Mouse (Mus musculus) retina, embryonic 14.5 days (tissue): ENCODE data around the gene Ap1s3.

ENCODE experiments used
- DNase-seq: peaks from one replicate; pipeline ENCODE4 v3.0.0-alpha.2; 2015; ENCODE audit warnings: low spot score

Gene Ap1s3

DNA sequence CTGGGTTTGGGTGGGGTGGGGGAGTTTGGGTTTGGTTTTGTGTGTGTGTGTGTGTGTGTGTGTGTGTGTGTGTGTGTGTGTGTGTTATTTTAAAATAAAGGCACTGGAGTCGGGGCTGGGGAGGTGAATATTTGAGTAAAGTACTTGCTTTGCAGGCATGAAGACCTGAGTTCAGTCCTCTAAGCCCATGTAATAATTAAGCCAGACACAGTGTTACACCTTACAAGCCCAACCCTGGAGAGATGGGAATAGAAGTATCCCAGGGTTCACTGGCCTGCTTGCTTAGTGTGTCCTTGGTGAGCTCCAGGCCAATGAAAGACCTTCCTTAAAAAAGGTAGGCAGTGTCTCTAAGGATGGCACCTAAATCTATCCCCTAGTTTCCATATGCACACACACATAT lies 80.7 kb downstream of the Ap1s3 start:
- DNase-seq, result no peak

DNA sequence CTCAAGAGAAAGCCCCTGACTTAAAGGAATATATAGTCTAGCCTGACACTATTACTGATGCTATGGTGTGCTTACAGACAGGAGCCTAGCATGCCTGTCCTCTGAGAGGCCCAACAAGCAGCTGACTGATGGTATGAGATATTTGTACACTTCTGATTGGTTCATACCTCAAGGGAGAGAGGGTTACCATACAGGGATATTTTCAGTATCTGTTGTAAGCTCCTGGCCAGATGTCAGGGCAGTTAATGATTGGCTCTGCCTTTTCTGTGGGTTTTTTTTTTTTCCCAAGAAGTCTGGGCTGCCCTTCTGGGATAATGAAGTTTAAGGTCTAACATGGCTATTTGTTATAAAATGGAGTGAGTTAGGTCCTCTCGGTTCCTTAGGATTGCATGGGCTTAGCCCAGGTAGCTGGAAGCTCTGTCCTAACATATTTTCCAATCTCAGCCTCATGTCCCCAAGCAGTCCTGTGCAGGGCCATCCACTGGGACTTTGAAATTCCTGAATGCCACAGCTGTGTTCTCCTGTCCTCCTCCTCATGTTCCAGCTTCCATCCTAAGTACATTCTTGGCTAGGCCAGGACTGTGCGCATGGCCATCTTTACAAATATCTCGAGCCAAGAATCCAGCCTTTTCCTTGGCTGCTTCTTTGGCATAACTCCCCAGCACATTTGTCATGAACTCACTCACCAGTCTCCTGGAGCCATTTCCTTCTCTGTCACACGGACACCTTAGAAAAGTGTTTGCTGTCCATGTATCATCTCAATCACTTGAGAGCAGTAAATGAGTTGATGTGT lies 81.6 kb downstream of the Ap1s3 start:
- DNase-seq, result no peak

DNA sequence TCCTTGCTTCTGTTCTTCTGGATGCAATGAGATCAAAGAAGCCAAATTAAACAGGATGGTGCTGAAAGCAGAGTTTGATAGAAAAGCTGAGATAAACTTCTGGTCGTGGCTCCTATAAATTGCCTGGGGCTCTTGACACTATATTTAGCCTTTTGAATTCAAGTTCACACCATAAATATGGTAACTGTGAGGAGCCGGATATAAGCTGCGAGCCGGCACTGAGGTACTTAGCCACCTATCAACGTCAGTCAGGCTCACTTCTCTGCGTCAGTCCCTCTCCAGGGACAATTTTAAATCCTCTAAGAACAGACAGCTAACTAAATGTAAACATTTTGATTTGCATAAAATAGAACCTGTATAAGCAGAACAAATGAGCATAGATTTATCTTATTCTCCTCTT lies 82.3 kb downstream of the Ap1s3 start:
- no peak for DNase-seq

DNA sequence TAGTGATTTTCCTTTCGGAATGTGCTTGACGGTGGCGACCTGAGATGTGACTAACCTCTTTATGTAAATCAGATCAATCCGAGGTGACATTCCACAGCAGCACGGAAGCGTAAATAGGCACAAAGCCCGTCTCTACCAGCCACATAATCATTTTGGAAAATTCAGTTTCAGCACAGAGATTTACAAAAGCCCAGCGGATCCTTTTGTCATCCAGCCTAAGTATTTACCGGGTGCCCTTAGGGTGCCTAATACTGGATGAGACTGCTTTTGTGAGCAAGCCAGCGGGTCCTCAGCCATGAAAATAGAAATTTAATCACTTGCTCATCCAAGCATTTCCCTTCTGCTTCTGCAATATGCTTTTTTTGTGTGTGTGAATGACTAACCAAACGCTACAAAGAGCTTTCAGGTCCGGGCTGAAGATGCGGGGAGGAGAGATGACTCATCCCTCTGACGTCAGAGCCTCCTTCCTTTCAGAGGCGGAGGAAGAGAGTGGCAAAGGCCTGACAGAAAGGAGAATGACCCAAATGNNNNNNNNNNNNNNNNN lies 90.6 kb downstream of the Ap1s3 start:
- DNase-seq, result peak; percentile 78

DNA sequence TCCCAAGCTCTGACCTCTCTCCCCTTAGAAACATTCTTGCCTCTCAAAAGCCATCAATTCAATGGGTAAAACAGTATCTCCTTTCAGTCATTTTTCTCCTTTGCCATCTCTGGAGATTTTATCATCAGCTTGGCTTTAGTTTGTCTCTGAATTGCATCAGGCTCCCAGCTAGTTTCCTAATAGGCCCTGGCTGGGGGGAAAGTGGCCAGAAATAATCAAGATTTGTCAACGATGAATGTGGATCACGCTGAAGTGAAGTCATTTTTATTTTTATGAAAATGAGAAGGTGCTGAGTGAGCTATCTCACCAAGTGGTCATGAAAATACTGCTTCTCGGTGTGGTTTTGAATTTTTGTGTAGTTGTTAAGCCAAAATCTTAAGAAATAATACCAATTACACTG lies 94.4 kb downstream of the Ap1s3 start:
- DNase-seq, result no peak

DNA sequence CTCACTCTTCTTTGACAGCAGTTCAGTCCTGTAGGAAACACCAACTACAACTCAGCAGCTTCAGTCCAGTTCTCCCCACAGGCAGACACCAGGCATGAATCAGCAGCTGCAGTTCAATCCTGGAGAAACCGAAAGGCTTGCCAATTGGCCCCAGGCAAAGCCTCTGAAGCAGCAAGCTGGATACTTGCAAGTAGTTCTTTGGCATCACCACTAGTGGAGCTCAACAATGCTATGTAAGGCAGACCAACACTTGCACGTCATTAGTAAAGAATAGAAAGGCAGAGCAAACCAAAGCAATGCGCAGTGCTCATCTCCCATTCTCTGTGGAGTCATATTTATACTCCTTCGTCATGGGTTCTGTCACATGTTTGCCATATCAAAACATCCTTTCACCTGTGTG lies 99.9 kb downstream of the Ap1s3 start:
- DNase-seq, result no peak

DNA sequence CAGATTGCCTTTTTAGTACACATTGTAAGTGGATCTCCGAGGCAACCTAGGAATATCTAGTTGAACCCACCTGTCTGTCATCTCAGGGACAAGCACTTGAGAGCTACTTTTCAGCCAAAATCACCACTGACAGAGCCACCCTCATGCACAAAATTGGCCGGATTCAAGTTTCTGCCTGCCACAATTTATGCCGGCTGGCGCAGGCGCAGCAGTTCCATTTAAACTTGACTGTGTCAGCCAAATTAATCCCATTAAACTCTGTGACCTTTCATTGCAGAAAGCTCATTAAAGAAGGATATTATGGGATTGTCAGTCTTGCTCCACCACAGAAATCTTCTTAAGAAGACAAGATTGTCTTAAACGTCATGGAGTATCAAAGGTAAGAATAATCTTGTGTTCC lies 100.6 kb downstream of the Ap1s3 start:
- peak; percentile 59 for DNase-seq

DNA sequence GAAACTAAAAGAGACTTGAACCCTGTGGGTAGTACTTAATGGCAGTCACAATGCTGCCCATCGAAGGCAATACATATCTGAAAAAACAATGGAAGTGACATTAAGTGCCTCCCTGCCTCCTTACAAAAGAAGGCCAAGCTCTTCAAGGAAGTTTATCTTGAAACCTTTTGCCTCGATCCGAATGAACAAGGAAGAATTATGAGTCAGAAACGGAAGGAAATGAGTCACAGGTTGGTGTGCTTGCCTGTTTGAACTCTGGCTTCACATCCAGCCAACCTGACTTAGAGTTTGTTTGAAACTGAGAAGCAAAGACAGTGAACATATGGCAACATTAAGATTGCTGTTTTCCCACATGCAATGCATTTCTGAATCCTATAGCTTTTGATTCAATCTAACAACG lies 110.6 kb downstream of the Ap1s3 start:
- no peak for DNase-seq
